Mouse (Mus musculus) embryonic fibroblast, embryonic 13.5 days (primary cell): ENCODE results near the gene Cfap97d1. TPM values are rescaled to one million over a fixed set of nuclear protein-coding genes. Genes with fewer than 3 reads are reported as not detected.

Experiments
- H3K27ac ChIP-seq: 2 replicates; pipeline ENCODE4 v1.5.1; 2012; ENCODE audit warnings: low read length, control low read depth, inconsistent platforms; ENCODE audit not compliant: insufficient read depth
- H3K4me1 ChIP-seq: 2 replicates; pipeline ENCODE4 v1.6.1; 2011; ENCODE audit warnings: low read length; ENCODE audit not compliant: control insufficient read depth, insufficient read depth
- H3K4me3 ChIP-seq: 2 replicates; pipeline ENCODE4 v1.5.1; 2011; ENCODE audit warnings: mild to moderate bottlenecking, control low read depth, low read length; ENCODE audit not compliant: insufficient read depth
- CTCF ChIP-seq: IDR thresholded peaks from 2 replicates; pipeline ENCODE4 v1.5.1; 2011; ENCODE audit warnings: mild to moderate bottlenecking, control low read depth, low read length, moderate library complexity, borderline replicate concordance; ENCODE audit not compliant: insufficient read depth
- POLR2A ChIP-seq: IDR thresholded peaks from 2 replicates; pipeline ENCODE4 v1.6.1; 2011; ENCODE audit warnings: low read depth, mild to moderate bottlenecking, control low read depth, low read length, moderate library complexity
- polyA plus RNA-seq: library from polyadenylated mRNA; stranded (reverse); fragments of >200 nt; gene quantifications from 2 replicates; pipeline ENCODE4 v1.2.4, GENCODE M21; 2011; ENCODE audit warnings: low read depth; ENCODE audit not compliant: missing spikeins, insufficient read length

Cfap97d1 gene
- polyA plus RNA-seq, 1 experiment, result not detected

GRCm38 (mm10) chr11:101957476-101957875, 26.6 kb upstream of the Cfap97d1 start:
- H3K4me3 ChIP-seq, result no peak overlapping the region
- no peak for TF ChIP-seq CTCF
- TF ChIP-seq POLR2A, result no peak
- no peaks in the 10 kb centered on the region for H3K4me1 ChIP-seq
- no peak overlapping the region for H3K27ac ChIP-seq

GRCm38 (mm10) chr11:101963043-101963442, 21.0 kb upstream of the Cfap97d1 start:
- Histone ChIP-seq H3K4me3 (no peak overlapping the region), H3K27ac (no peak overlapping the region), H3K4me1 (peaks cover 2% of the 10 kb centered on the region; the same call in 1 of the 2 replicates)
- no peak for TF ChIP-seq POLR2A
- TF ChIP-seq CTCF, result no peak

DNA sequence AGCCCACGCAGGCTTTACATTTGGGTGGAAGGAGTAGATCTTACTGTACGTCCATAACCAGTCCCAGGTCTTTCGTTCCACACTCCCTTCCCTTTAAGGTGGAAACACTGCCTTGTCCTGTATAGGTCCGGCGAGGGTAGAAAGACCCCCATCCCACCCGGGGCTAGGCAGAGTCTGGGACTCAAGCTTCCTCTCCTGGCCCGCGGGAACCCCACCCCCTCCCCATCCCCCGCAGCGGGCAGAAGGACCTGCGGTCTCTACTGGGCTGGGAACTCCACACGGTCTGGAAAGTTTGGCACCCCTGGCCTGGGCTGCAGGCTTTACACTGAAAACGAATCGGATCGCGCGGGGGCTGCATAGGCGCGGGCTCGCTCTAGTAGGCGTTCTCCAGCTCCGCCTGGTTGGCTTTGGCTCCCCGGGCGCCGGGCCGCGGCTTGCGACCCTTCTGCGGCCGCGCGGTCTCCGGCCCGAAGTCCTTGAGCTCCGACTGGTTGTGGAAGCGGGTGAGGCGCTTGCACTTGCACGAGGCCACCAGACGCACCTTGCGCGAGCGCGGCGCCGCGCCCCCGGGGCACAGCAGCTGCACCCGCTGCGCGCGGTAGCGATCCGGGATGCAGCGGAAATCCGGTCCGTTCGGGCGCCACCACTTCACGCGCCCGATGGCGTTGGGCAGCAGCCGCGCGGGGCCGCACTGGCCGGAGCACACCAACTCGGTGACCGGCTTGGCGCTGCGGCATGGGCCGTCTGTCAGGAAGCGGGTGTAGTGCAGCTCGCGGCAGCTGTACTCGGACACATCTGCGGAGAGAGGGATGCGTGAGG, 20.4 kb upstream of the Cfap97d1 start:
- Histone ChIP-seq H3K27ac (no peak overlapping the region), H3K4me1 (peaks cover 2% of the 10 kb centered on the region; the same call in 1 of the 2 replicates), H3K4me3 (peak overlapping the region; percentile 27)
- TF ChIP-seq CTCF (no peak), POLR2A (no peak)

DNA sequence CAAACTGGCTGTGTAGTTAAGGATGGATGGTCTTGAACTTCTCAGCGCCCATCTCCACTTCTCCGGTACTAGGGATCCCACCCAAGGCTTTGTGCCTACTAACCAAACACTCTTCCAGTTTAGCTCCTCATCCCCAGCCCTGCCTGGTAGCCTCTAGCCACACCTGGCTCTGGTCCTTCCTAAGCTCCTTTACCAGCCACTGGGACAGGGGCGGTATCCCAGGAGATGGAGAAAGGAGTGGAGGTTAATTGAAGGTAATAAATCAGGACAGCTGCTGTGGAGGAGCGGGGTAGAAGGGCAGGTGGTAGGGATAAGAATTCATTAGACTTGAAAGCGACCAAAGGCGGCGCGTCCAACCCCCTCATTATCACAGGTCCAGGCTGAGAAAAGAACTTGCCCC, 19.4 kb upstream of the Cfap97d1 start:
- peaks cover 2% of the 10 kb centered on the region; the same call in 1 of the 2 replicates for H3K4me1 ChIP-seq
- no peak overlapping the region for H3K27ac ChIP-seq
- H3K4me3 ChIP-seq, result no peak overlapping the region
- TF ChIP-seq CTCF (no peak), POLR2A (no peak)

DNA sequence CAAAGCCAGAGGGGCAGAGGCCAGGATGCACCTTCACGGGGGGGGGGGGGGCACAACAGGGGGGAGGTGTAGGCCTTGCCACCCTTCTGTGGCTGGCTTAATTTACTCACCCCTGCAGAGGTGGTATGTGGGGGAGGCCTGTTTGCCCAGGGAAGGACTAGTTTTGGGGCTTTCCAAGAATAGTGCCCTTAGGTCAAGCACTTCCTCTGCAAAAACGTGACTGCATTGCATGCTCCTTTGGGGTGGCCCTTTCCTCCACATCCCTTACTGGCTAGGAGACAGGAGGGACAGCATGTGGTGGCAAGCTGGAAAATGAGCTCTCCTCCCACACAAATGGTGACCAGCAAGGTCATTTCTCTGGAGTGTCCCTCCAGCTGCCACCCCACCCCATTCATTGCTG, 18.5 kb upstream of the Cfap97d1 start:
- Histone ChIP-seq H3K27ac (no peak overlapping the region), H3K4me1 (peaks cover 2% of the 10 kb centered on the region; the same call in 1 of the 2 replicates), H3K4me3 (no peak overlapping the region)
- TF ChIP-seq POLR2A, result no peak
- TF ChIP-seq CTCF, result no peak

DNA sequence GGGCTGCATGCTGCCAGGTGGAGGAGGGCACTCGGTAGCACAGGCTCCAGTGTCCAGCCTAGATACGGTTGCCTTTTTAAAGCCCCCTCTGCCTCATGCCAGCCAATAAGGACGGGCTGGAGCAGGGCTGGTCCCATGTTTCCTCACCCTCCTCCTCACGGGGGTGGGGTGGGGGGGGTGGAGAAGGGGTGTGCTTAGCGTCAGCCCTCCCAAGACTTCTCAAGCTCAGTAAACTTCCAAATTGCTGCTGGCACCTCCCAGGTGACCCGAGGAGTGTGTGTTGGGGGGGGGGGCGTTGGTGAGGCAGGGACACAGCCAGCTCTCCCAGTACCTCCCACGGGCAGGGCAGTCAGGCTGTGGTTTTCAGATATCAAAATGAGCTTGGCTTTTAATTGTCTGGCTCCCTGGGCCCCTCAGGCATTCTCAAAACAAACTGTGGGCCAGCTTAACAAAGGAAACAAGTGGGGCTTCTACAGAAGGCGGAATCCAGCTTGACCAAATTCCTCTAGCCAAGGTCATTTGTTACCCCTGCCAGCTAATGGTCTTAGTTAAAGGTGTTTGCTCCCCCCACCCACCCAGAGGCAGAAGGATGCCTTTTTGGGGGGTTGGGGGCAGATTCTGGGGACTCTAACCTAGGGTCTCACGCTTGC, 17.0 kb upstream of the Cfap97d1 start, which contains the start of gene Sost:
Sost (minus strand) TSS at position 51 of the 650 bp plus-strand sequence.
- Histone ChIP-seq H3K4me1 (peaks cover 2% of the 10 kb centered on the region; the same call in 1 of the 2 replicates), H3K27ac (no peak within 1 kb of the TSS), H3K4me3 (no peak within 1 kb of the TSS)
- no peak for TF ChIP-seq CTCF
- TF ChIP-seq POLR2A, result no peak

DNA sequence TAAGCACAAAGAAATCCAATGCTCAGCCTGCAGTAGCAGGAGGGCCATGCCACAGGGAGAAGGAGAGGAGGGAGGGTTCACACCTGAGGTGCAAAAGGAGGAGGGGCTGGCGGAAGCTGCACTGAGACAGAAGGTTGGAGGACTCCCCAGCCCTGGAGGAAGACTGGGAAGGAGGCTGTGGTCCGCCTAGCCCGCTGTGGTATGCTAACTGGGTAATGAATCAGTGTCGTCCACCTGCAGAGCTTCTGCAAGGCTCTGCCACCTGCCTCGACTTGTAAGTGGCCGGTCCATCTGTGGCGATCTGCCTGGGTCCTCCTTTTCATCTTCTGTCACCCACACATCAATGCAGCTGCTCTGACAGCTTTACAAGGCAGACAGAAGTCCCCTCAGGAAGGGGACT, 15.8 kb upstream of the Cfap97d1 start:
- Histone ChIP-seq H3K27ac (no peak overlapping the region), H3K4me3 (no peak overlapping the region), H3K4me1 (no peaks in the 10 kb centered on the region; the same call in 1 of the 2 replicates)
- TF ChIP-seq POLR2A (no peak), CTCF (no peak)

DNA sequence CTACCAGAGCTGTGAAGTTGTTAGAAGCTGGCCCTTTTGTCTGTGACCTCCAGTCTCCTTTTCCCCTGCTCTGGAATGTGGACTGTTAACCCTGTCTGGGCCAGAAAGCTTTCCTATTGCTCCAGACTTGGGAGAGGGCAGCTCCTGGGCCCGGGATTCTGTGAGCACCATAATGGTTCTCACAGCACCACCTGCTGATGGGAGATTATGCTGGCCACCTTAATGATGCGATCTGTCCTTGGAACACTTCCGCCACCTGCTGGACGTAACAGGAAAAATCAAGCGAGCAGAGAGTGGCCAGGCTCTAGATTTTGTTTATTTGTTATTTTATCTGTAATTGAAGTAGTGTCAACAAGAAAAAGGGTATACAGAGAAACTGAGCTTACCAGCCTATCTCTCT, 15.3 kb upstream of the Cfap97d1 start:
- Histone ChIP-seq H3K4me1 (no peaks in the 10 kb centered on the region), H3K4me3 (no peak overlapping the region), H3K27ac (no peak overlapping the region)
- no peak for TF ChIP-seq POLR2A
- peak; percentile 97 for TF ChIP-seq CTCF

- H3K27ac ChIP-seq, result no peak overlapping the region
- no peak overlapping the region for H3K4me3 ChIP-seq
- TF ChIP-seq CTCF (no peak), POLR2A (no peak)
- no peaks in the 10 kb centered on the region for H3K4me1 ChIP-seq
These were observed 14.2 kb upstream of the Cfap97d1 start for GRCm38 (mm10) chr11:101969835-101970234.

- no peak overlapping the region for H3K27ac ChIP-seq
- no peaks in the 10 kb centered on the region for H3K4me1 ChIP-seq
- H3K4me3 ChIP-seq, result no peak overlapping the region
- no peak for TF ChIP-seq POLR2A
- peak; percentile 23; the same call in 1 of the 2 replicates for TF ChIP-seq CTCF
These were observed 12.7 kb upstream of the Cfap97d1 start for GRCm38 (mm10) chr11:101971410-101971809.
